Mouse (Mus musculus) CH12.LX (cell line): ENCODE results near the gene Plcb1. TPM values are rescaled to one million over a fixed set of nuclear protein-coding genes. Genes with fewer than 3 reads are reported as not detected.

Source experiments
- DNase-seq: peaks from one replicate; pipeline ENCODE4 v3.0.0-alpha.2; 2013; ENCODE audit errors: extremely low read depth
- H3K27ac ChIP-seq: 2 replicates; pipeline ENCODE4 v1.5.1; 2012; ENCODE audit warnings: low read depth, mild to moderate bottlenecking, control low read depth, moderate library complexity; ENCODE audit not compliant: insufficient read depth
- H3K27me3 ChIP-seq: replicated peaks from 2 replicates; pipeline ENCODE3; 2012; ENCODE audit warnings: inconsistent platforms
- H3K36me3 ChIP-seq, 2 experiments: replicated peaks in 1 of 2; 2 replicates each; pipeline versions ENCODE3 to v1.6.1; 2012; ENCODE audit warnings: inconsistent platforms in 1 of 2, low read length in 1 of 2, mild to moderate bottlenecking in 1 of 2, mixed read lengths in 1 of 2, moderate library complexity in 1 of 2; ENCODE audit not compliant: control insufficient read depth in 1 of 2, insufficient read depth in 1 of 2
- H3K4me1 ChIP-seq, 2 experiments: 2 replicates each; pipeline ENCODE4 v1.6.1; 2012; ENCODE audit warnings: inconsistent platforms in 1 of 2, moderate library complexity in 1 of 2; ENCODE audit not compliant: insufficient read depth in 2 of 2, control insufficient read depth in 1 of 2
- H3K4me2 ChIP-seq: 2 replicates; pipeline ENCODE4 v1.6.1; 2012; ENCODE audit warnings: low read depth, mild to moderate bottlenecking, control low read depth; ENCODE audit not compliant: poor library complexity, insufficient read depth, severe bottlenecking
- H3K4me3 ChIP-seq, 3 experiments: fragments of 150-350 bp in 1 of 3; sonication (generic) in 1 of 3; replicated peaks in 1 of 3; 2 replicates each; pipeline versions ENCODE3 to v1.5.1; 2011 to 2012; ENCODE audit warnings: low read depth in 2 of 3, low read length in 2 of 3, mild to moderate bottlenecking in 2 of 3, moderate library complexity in 2 of 3, control low read depth in 1 of 3, improper control_type of control experiment in 1 of 3, inconsistent platforms in 1 of 3, mixed read lengths in 1 of 3; ENCODE audit not compliant: poor library complexity in 1 of 3
- H3K79me2 ChIP-seq: replicated peaks from 2 replicates; pipeline ENCODE4 v1.6.1; 2012; ENCODE audit warnings: mild to moderate bottlenecking, moderate library complexity; ENCODE audit not compliant: control insufficient read depth, poor library complexity, insufficient read depth, severe bottlenecking; ENCODE audit errors: extremely low read depth
- H3K9ac ChIP-seq: 2 replicates; pipeline ENCODE4 v1.6.1; 2012; ENCODE audit warnings: low read depth, mild to moderate bottlenecking, control low read depth, moderate library complexity; ENCODE audit not compliant: insufficient read depth
- H3K9me3 ChIP-seq: replicated peaks from 2 replicates; pipeline ENCODE3; 2012; ENCODE audit warnings: low read length, inconsistent platforms, mixed read lengths
- CHD2 ChIP-seq: IDR thresholded peaks from 2 replicates; pipeline ENCODE4 v1.6.1; 2011; ENCODE audit warnings: low read length, improper control_type of control experiment
- ELF1 ChIP-seq: IDR thresholded peaks from 2 replicates; pipeline ENCODE4 v1.6.1; 2014; ENCODE audit warnings: low read depth, mild to moderate bottlenecking, inconsistent platforms, low read length, improper control_type of control experiment
- EP300 ChIP-seq: IDR thresholded peaks from 2 replicates; pipeline ENCODE4 v1.6.1; 2011; ENCODE audit warnings: low read length, improper control_type of control experiment
- ETS1 ChIP-seq: conservative IDR thresholded peaks from 2 replicates; pipeline ENCODE4 v1.6.1; 2012; ENCODE audit warnings: low read depth, mild to moderate bottlenecking, inconsistent platforms, low read length, improper control_type of control experiment, moderate library complexity
- IRF4 ChIP-seq: IDR thresholded peaks from 2 replicates; pipeline ENCODE4 v1.6.1; 2014; ENCODE audit warnings: low read depth, mild to moderate bottlenecking, inconsistent platforms, low read length, improper control_type of control experiment
- MAFK ChIP-seq: IDR thresholded peaks from 2 replicates; pipeline ENCODE4 v1.6.1; 2011; ENCODE audit warnings: low read length, improper control_type of control experiment; ENCODE audit not compliant: insufficient replicate concordance
- MAX ChIP-seq: IDR thresholded peaks from 2 replicates; pipeline ENCODE4 v1.6.1; 2011; ENCODE audit warnings: low read length, improper control_type of control experiment
- MAZ ChIP-seq: IDR thresholded peaks from 2 replicates; pipeline ENCODE4 v1.6.1; 2012; ENCODE audit warnings: low read depth, mild to moderate bottlenecking, inconsistent platforms, low read length, improper control_type of control experiment, moderate library complexity
- MXI1 ChIP-seq: IDR thresholded peaks from 2 replicates; pipeline ENCODE4 v1.6.1; 2011; ENCODE audit warnings: mild to moderate bottlenecking, low read depth, low read length, improper control_type of control experiment
- NELFE ChIP-seq: IDR thresholded peaks from 2 replicates; pipeline ENCODE4 v1.6.1; 2011; ENCODE audit warnings: low read depth, low read length, improper control_type of control experiment
- NRF1 ChIP-seq: IDR thresholded peaks from 2 replicates; pipeline ENCODE4 v1.6.1; 2014; ENCODE audit warnings: low read depth, mild to moderate bottlenecking, inconsistent platforms, low read length, improper control_type of control experiment, moderate library complexity
- RAD21 ChIP-seq: IDR thresholded peaks from 2 replicates; pipeline ENCODE4 v1.6.1; 2011; ENCODE audit warnings: low read depth, mild to moderate bottlenecking, low read length, improper control_type of control experiment, moderate library complexity
- RCOR1 ChIP-seq: conservative IDR thresholded peaks from 2 replicates; pipeline ENCODE4 v1.6.1; 2012; ENCODE audit warnings: low read depth, mild to moderate bottlenecking, inconsistent platforms, low read length, improper control_type of control experiment
- TBP ChIP-seq: conservative IDR thresholded peaks from 2 replicates; pipeline ENCODE4 v1.6.1; 2011; ENCODE audit warnings: low read depth, low read length, improper control_type of control experiment
- USF1 ChIP-seq: IDR thresholded peaks from 2 replicates; pipeline ENCODE4 v1.6.1; 2014; ENCODE audit warnings: low read depth, mild to moderate bottlenecking, inconsistent platforms, low read length, improper control_type of control experiment
- USF2 ChIP-seq: conservative IDR thresholded peaks from 2 replicates; pipeline ENCODE4 v1.6.1; 2011; ENCODE audit warnings: low read depth, low read length, improper control_type of control experiment
- ZC3H11A ChIP-seq: IDR thresholded peaks from 2 replicates; pipeline ENCODE4 v1.6.1; 2012; ENCODE audit warnings: low read depth, mild to moderate bottlenecking, inconsistent platforms, low read length, improper control_type of control experiment
- dilution Hi-C: fragments of 300-500 bp; cut with MboI; formaldehyde crosslinking; loops from 2 replicates; pipeline ENCODE4 v1.14.3; 2020; ENCODE audit warnings: low sequenced_read_pairs; ENCODE audit not compliant: extremely low pct_unique_long_range_greater_than_20kb, extremely low pct_ligation_motif_present
- in situ Hi-C: fragments of 300-500 bp; cut with MboI; formaldehyde crosslinking; loops from 3 replicates; pipeline ENCODE4 v1.14.3; 2019; ENCODE audit warnings: low sequenced_read_pairs, low pct_ligation_motif_present, low pct_unique_long_range_greater_than_20kb, mixed read lengths
- polyA plus RNA-seq: library from polyadenylated mRNA; unstranded; fragments of >175 nt; gene quantifications from 2 replicates; pipeline ENCODE4 v1.2.1, GENCODE M21; 2012; ENCODE audit warnings: low read depth; ENCODE audit not compliant: insufficient read length
- total RNA-seq, 2 experiments: library from RNA; depleted of rRNA; stranded (reverse); fragments of 300-350 nt in 1 of 2; fragments of >200 nt in 1 of 2; gene quantifications; 2 replicates each; pipeline ENCODE4 v1.2.3; 2012 to 2014

The Plcb1 gene
- total and polyA plus RNA-seq, 3 experiments, result not detected

GRCm38 (mm10) chr2:135409418-135410097 lies 623.7 kb downstream of the Plcb1 start:
- dilution Hi-C loops, result no loop called here
- no peak overlapping the region for H3K4me3 ChIP-seq
- no peaks in the 10 kb centered on the region for H3K79me2 ChIP-seq
- no peak overlapping the region for H3K9ac ChIP-seq
- no peak overlapping the region for H3K27ac ChIP-seq
- no peaks in the 10 kb centered on the region for H3K36me3 ChIP-seq
- no peaks in the 10 kb centered on the region for H3K27me3 ChIP-seq
- peaks cover 52% of the 10 kb centered on the region for H3K9me3 ChIP-seq
- no peak for DNase-seq
- H3K4me2 ChIP-seq, result no peak overlapping the region
- TF ChIP-seq MAZ, result no peak
- no peak for TF ChIP-seq NELFE
- TF ChIP-seq RCOR1, result no peak
- TF ChIP-seq USF2, result no peak
- no peak for TF ChIP-seq RAD21
- no peak for TF ChIP-seq EP300
- TF ChIP-seq CHD2, result no peak
- no peak for TF ChIP-seq ELF1
- no peak for TF ChIP-seq IRF4
- no peak for TF ChIP-seq ETS1
- no peak for TF ChIP-seq MXI1
- TF ChIP-seq TBP, result no peak
- no peak for TF ChIP-seq NRF1
- H3K4me1 ChIP-seq, result no peaks in the 10 kb centered on the region
- in situ Hi-C loops, result no loop called here

GRCm38 (mm10) chr2:135411675-135412074 lies 625.8 kb downstream of the Plcb1 start:
- Histone ChIP-seq H3K79me2 (no peaks in the 10 kb centered on the region), H3K4me1 (no peaks in the 10 kb centered on the region), H3K27ac (no peak overlapping the region)
- DNase-seq, result no peak
- dilution Hi-C loops, result no loop called here
- TF ChIP-seq MAFK (no peak), USF2 (no peak), NELFE (no peak), MAX (no peak), USF1 (no peak), ZC3H11A (no peak)
- TF ChIP-seq, all 38 proteins: peak for 0
- Histone ChIP-seq H3K9ac (no peak overlapping the region), H3K4me2 (no peak overlapping the region), H3K27me3 (no peaks in the 10 kb centered on the region), H3K9me3 (peaks cover 47% of the 10 kb centered on the region), H3K4me3 (no peak overlapping the region), H3K36me3 (no peaks in the 10 kb centered on the region)
- in situ Hi-C loops, result no loop called here
